Mouse (Mus musculus) erythroblast, embryonic 14.5 days (primary cell): Measurements from ENCODE around the gene Retreg3. TPM values are rescaled to one million over a fixed set of nuclear protein-coding genes. Genes with fewer than 3 reads are reported as not detected.

Experiments used
- H3K27me3 ChIP-seq: 2 replicates; pipeline ENCODE4 v1.6.1; 2012; ENCODE audit warnings: inconsistent platforms; ENCODE audit not compliant: control insufficient read depth
- H3K36me3 ChIP-seq: 2 replicates; pipeline ENCODE4 v1.6.1; 2012; ENCODE audit warnings: mild to moderate bottlenecking, inconsistent platforms; ENCODE audit not compliant: control insufficient read depth
- H3K4me1 ChIP-seq: 2 replicates; pipeline ENCODE4 v1.6.1; 2012; ENCODE audit warnings: inconsistent platforms; ENCODE audit not compliant: control insufficient read depth
- H3K4me3 ChIP-seq: replicated peaks from 2 replicates; pipeline ENCODE3; 2012; ENCODE audit warnings: moderate library complexity, mild to moderate bottlenecking, inconsistent platforms
- H3K9me3 ChIP-seq: 2 replicates; pipeline ENCODE4 v1.6.1; 2012; ENCODE audit warnings: low read length, inconsistent platforms, mixed read lengths; ENCODE audit not compliant: control insufficient read depth
- GATA1 ChIP-seq: IDR thresholded peaks from 2 replicates; pipeline ENCODE4 v1.6.1; 2012; ENCODE audit warnings: low read length, inconsistent platforms, mixed read lengths
- TAL1 ChIP-seq: IDR thresholded peaks from 3 replicates; pipeline ENCODE4 v1.6.1; 2012; ENCODE audit warnings: low read length, inconsistent platforms, mixed read lengths
- polyA plus RNA-seq: library from polyadenylated mRNA; stranded (reverse); fragments of >175 nt; gene quantifications from 2 replicates; pipeline ENCODE4 v1.2.3, GENCODE M21; 2012

Retreg3 gene
- polyA plus RNA-seq, 1 experiment = 1.7 TPM

GRCm38 (mm10) chr11:101152825-101153224 is 33.1 kb upstream of the Retreg3 start:
- TF ChIP-seq TAL1 = no peak
- TF ChIP-seq GATA1 = no peak
- Histone ChIP-seq H3K36me3 (no peaks in the 10 kb centered on the region), H3K9me3 (no peaks in the 10 kb centered on the region), H3K4me1 (peaks cover 3% of the 10 kb centered on the region; the same call in 1 of the 2 replicates), H3K27me3 (peaks cover 41% of the 10 kb centered on the region), H3K4me3 (no peak overlapping the region)

- peaks cover 3% of the 10 kb centered on the region; the same call in 1 of the 2 replicates for H3K4me1 ChIP-seq
- TF ChIP-seq GATA1 (no peak), TAL1 (no peak)
- H3K4me3 ChIP-seq = no peak overlapping the region
- H3K36me3 ChIP-seq = no peaks in the 10 kb centered on the region
- peaks cover 28% of the 10 kb centered on the region for H3K27me3 ChIP-seq
- no peaks in the 10 kb centered on the region for H3K9me3 ChIP-seq
These were observed 31.4 kb upstream of the Retreg3 start for GRCm38 (mm10) chr11:101151063-101151462.

GRCm38 (mm10) chr11:101149178-101150105 is 29.7 kb upstream of the Retreg3 start:
- TF ChIP-seq TAL1 (no peak), GATA1 (no peak)
- Histone ChIP-seq H3K27me3 (peaks cover 17% of the 10 kb centered on the region), H3K9me3 (no peaks in the 10 kb centered on the region), H3K4me3 (no peak overlapping the region), H3K36me3 (no peaks in the 10 kb centered on the region), H3K4me1 (no peaks in the 10 kb centered on the region)

GRCm38 (mm10) chr11:101148751-101149150 is 29.1 kb upstream of the Retreg3 start:
- Histone ChIP-seq H3K9me3 (no peaks in the 10 kb centered on the region), H3K27me3 (peaks cover 21% of the 10 kb centered on the region), H3K36me3 (no peaks in the 10 kb centered on the region), H3K4me1 (peaks cover under 1% of the 10 kb centered on the region), H3K4me3 (no peak overlapping the region)
- TF ChIP-seq GATA1 (no peak), TAL1 (no peak)

DNA sequence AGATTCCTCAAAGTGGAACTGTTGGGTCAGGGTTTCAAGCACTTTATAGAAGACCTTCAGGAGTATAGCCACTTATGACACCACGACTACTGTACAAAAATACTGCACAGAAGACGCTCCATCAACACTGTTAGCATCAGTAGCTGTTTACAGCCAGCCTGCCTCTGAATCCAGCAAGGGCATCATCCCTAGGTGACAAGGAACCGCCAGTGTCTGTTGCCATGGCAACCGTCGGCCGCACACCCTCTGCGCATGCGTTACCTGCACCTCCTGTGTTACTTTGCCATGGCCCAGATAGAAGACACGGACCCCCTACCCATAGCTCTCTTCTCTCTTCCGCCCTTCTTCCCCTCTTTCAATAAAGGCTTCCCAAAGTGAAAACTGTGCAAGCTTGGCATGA is 26.7 kb upstream of the Retreg3 start:
- H3K9me3 ChIP-seq = no peaks in the 10 kb centered on the region
- no peak overlapping the region for H3K4me3 ChIP-seq
- no peak for TF ChIP-seq GATA1

GRCm38 (mm10) chr11:101143338-101144225 is 23.9 kb upstream of the Retreg3 start:
- TF ChIP-seq TAL1 = no peak
- H3K9me3 ChIP-seq = no peaks in the 10 kb centered on the region
- H3K4me3 ChIP-seq = no peak overlapping the region
- peaks cover 57% of the 10 kb centered on the region for H3K27me3 ChIP-seq
- H3K36me3 ChIP-seq = no peaks in the 10 kb centered on the region
- peaks cover 6% of the 10 kb centered on the region for H3K4me1 ChIP-seq

More for the DNA sequence above, 26.7 kb upstream of the Retreg3 start:
- no peaks in the 10 kb centered on the region for H3K36me3 ChIP-seq
- peaks cover 2% of the 10 kb centered on the region for H3K4me1 ChIP-seq
- H3K27me3 ChIP-seq = peaks cover 37% of the 10 kb centered on the region

- no peak for TF ChIP-seq TAL1
- TF ChIP-seq GATA1 = no peak
- peaks cover 7% of the 10 kb centered on the region for H3K4me1 ChIP-seq
- no peak overlapping the region for H3K4me3 ChIP-seq
- no peaks in the 10 kb centered on the region for H3K9me3 ChIP-seq
- no peaks in the 10 kb centered on the region for H3K36me3 ChIP-seq
- H3K27me3 ChIP-seq = peaks cover 66% of the 10 kb centered on the region
These were observed 22.7 kb upstream of the Retreg3 start for GRCm38 (mm10) chr11:101142215-101142967.

- TF ChIP-seq GATA1 (no peak), TAL1 (no peak)
- Histone ChIP-seq H3K9me3 (no peaks in the 10 kb centered on the region), H3K36me3 (no peaks in the 10 kb centered on the region), H3K27me3 (peaks cover 66% of the 10 kb centered on the region), H3K4me3 (no peak overlapping the region), H3K4me1 (peaks cover 7% of the 10 kb centered on the region)
These were observed 21.4 kb upstream of the Retreg3 start for GRCm38 (mm10) chr11:101141088-101141487.

DNA sequence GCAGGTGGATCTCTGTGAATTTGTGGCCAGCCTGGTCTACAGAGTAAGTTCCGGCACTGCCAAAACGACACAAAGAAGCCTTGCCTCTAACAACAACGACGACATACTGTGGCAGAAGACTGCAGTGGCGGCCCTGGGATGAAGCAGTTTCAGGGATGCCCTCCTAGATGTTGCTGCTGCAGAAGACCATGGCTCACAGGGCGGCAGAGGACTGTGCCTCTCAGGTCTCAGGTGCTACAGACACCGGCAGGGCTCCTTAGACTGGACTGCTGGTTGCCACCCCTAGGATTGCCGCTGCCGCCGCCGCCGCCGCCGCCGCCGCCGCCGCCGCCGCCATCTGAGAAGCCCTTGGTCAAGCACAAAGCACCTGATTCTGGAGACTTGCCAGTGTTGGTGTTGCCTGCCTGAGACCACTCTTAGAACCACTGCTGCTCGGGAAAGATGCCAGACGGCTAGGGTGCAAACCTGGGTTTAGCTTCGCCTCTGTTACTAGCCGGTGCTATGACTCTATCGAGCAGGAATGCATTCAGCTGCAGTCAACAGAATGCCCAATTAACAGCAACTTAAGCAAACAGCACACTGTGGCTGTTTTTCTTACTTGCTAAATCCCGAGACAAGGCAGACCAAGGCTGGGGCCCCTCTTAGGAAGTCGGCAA is 20.6 kb upstream of the Retreg3 start:
- Histone ChIP-seq H3K9me3 (no peaks in the 10 kb centered on the region), H3K36me3 (no peaks in the 10 kb centered on the region), H3K4me1 (peaks cover 7% of the 10 kb centered on the region), H3K27me3 (peaks cover 66% of the 10 kb centered on the region), H3K4me3 (no peak overlapping the region)
- TF ChIP-seq TAL1 (no peak), GATA1 (no peak)
